Mouse (Mus musculus) liver, adult 2 months (tissue): ENCODE measurements at regions not wholly inside any gene's neighbourhood (a gene's known extent, or its start where the extent isn't known, plus 50 kb on each side); places are given as distances from the start of the nearest gene placed in this dataset.

ENCODE experiments used
- CTCF ChIP-seq: fragments of 200-500 bp; IDR thresholded peaks from 2 replicates; pipeline ENCODE4 v1.5.1; 2011; ENCODE audit warnings: low read depth, low read length, control low read depth
- POLR2A ChIP-seq: fragments of 200-500 bp; IDR thresholded peaks from 2 replicates; pipeline ENCODE4 v1.6.1; 2011; ENCODE audit warnings: low read length, control low read depth; ENCODE audit not compliant: insufficient read depth; ENCODE audit errors: extremely low read depth

GRCm38 (mm10) chr13:31746276-31746675, 60.2 kb upstream of the Foxc1 start:
- TF ChIP-seq CTCF (no peak), POLR2A (no peak)
